In genomic region chr2:118529466-118530181, GRCm38 (mm10) we compare ENCODE assay signal across 8 mouse cellular contexts. TPM values are rescaled to one million over a fixed set of nuclear protein-coding genes. Genes with fewer than 3 reads are reported as not detected.
A peak's percentile ranks its signal among the peaks of the same experiment; 100 is the strongest.
DNase-seq lines count a peak whose midpoint lies in the region; ATAC-seq and TF ChIP-seq lines count a peak whose summit lies in the region.

No protein-coding gene starts in this region.

- no peak overlapping the region for H3K27ac ChIP-seq in hindbrain, postnatal 0 days
- H3K27ac ChIP-seq in liver, embryonic 12.5 days = peak overlapping the region; percentile 71
- 0 out of 2 replicates have a peak overlapping the region, but pooled peaks have one; percentile 23 for H3K27ac ChIP-seq in neural tube, embryonic 15.5 days (replicated peaks)

- intact Hi-C loops in gastrocnemius, postnatal 14 days (cut with DNase I; ENCODE audit: low total_unique reads) = no loop called here

- H3K4me3 ChIP-seq in hindbrain, postnatal 0 days (ENCODE audit: low read length) = no peak overlapping the region
- H3K4me3 ChIP-seq in liver, embryonic 12.5 days = no peak overlapping the region
- no peak overlapping the region for H3K4me3 ChIP-seq in neural tube, embryonic 15.5 days (replicated peaks)

- 22% methylated on average over 7 of the region's 7 CpGs for WGBS in hindbrain, postnatal 0 days
- WGBS in liver, embryonic 12.5 days (ENCODE audit: insufficient replicate concordance) = 55% methylated on average over 7 of the region's 7 CpGs
- 8% methylated on average over 7 of the region's 7 CpGs for WGBS in neural tube, embryonic 15.5 days

- no peak for TF ChIP-seq CTCF in hindbrain, postnatal 0 days (IDR thresholded peaks at IDR 0.05; ENCODE audit: low read depth)

- H3K27me3 ChIP-seq in hindbrain, postnatal 0 days (ENCODE audit: insufficient read depth, low read length) = no peaks in the 10 kb centered on the region
- no peaks in the 10 kb centered on the region for H3K27me3 ChIP-seq in liver, embryonic 12.5 days (replicated peaks)
- H3K27me3 ChIP-seq in neural tube, embryonic 15.5 days (replicated peaks) = no peaks in the 10 kb centered on the region

- H3K36me3 ChIP-seq in hindbrain, postnatal 0 days (ENCODE audit: insufficient read depth, low read length) = no peaks in the 10 kb centered on the region
- H3K36me3 ChIP-seq in liver, embryonic 12.5 days = no peaks in the 10 kb centered on the region
- no peaks in the 10 kb centered on the region for H3K36me3 ChIP-seq in neural tube, embryonic 15.5 days

- peaks cover 32% of the 10 kb centered on the region for H3K4me1 ChIP-seq in hindbrain, postnatal 0 days (ENCODE audit: insufficient read depth, low read length)
- H3K4me1 ChIP-seq in liver, embryonic 12.5 days = peaks cover 39% of the 10 kb centered on the region
- H3K4me1 ChIP-seq in neural tube, embryonic 15.5 days = peaks cover 55% of the 10 kb centered on the region

- DNase-seq in adrenal gland, adult (ENCODE audit: inconsistent age in 2 of 2, low spot score in 1 of 2) = peak; percentile 60 to 90
- no peak for DNase-seq in adrenal gland, adult 18-20 months (ENCODE audit: low spot score in 2 of 2)
- DNase-seq in gastrocnemius, postnatal 14 days = peak; percentile 69
- DNase-seq in hindbrain, postnatal 0 days (ENCODE audit: low spot score) = peak; percentile 29
- DNase-seq in spleen, postnatal 14 days (ENCODE audit: low spot score in 2 of 2) = no peak
- DNase-seq in thymus, postnatal 4 days = no peak

- no peaks in the 10 kb centered on the region for H3K9me3 ChIP-seq in hindbrain, postnatal 0 days (ENCODE audit: low read length)
- no peaks in the 10 kb centered on the region for H3K9me3 ChIP-seq in liver, embryonic 12.5 days (replicated peaks)
- no peaks in the 10 kb centered on the region for H3K9me3 ChIP-seq in neural tube, embryonic 15.5 days (replicated peaks)

- H3K9ac ChIP-seq in hindbrain, postnatal 0 days (replicated peaks; ENCODE audit: low read length) = no peak overlapping the region
- H3K9ac ChIP-seq in liver, embryonic 12.5 days = no peak overlapping the region
- H3K9ac ChIP-seq in neural tube, embryonic 15.5 days (replicated peaks) = no peak overlapping the region

- H3K4me2 ChIP-seq in hindbrain, postnatal 0 days (ENCODE audit: low read depth, low read length) = no peak overlapping the region
- no peak overlapping the region for H3K4me2 ChIP-seq in liver, embryonic 12.5 days
- H3K4me2 ChIP-seq in neural tube, embryonic 15.5 days = no peak overlapping the region

- peak; percentile 42 for ATAC-seq in hindbrain, postnatal 0 days
- peak; percentile 64 for ATAC-seq in liver, embryonic 12.5 days
- ATAC-seq in neural tube, embryonic 15.5 days (ENCODE audit: low FRiP score) = peak; percentile 9; the same call in 1 of the 2 replicates

RNA-seq across cellular contexts. Expression of gene Bmf, which starts 19.9 kb away (rescaled TPM):
- 1 to 10 TPM; 6.6 to 6.8 TPM for total RNA-seq in adrenal gland, adult 18-20 months (2021)
- 10 to 100 TPM; 12.8 to 16.4 TPM for total RNA-seq in gastrocnemius, postnatal 14 days (2021)
- 10.4 and 10.6 TPM in 2 replicates for total RNA-seq in hindbrain, postnatal 0 days (2014; rRNA removed)
- 1.3 and 1.4 TPM in 2 replicates for polyA plus RNA-seq in hindbrain, postnatal 0 days (2015; fragmentation: Nextera tagmentation; extraction: Ambion mirVana)
- polyA plus RNA-seq in liver, embryonic 12.5 days (2016; fragmentation: Nextera tagmentation; extraction: Ambion mirVana) = 0.62 and 0.83 TPM in 2 replicates
- 2.0 and 3.6 TPM in 2 replicates for polyA plus RNA-seq in neural tube, embryonic 15.5 days (2015; fragmentation: Nextera tagmentation; extraction: Ambion mirVana)

RNA-seq across cellular contexts. Expression of gene Srp14, which starts 50.1 kb away (rescaled TPM):
- 100 to 1,000 TPM; 217 to 225 TPM for total RNA-seq in adrenal gland, adult 18-20 months (2021)
- 100 to 1,000 TPM; 130 to 138 TPM for total RNA-seq in gastrocnemius, postnatal 14 days (2021)
- 126 and 151 TPM in 2 replicates for total RNA-seq in hindbrain, postnatal 0 days (2014; rRNA removed)
- polyA plus RNA-seq in hindbrain, postnatal 0 days (2015; fragmentation: Nextera tagmentation; extraction: Ambion mirVana) = 330 and 361 TPM in 2 replicates
- 130 TPM in 2 replicates for polyA plus RNA-seq in liver, embryonic 12.5 days (2016; fragmentation: Nextera tagmentation; extraction: Ambion mirVana)
- polyA plus RNA-seq in neural tube, embryonic 15.5 days (2015; fragmentation: Nextera tagmentation; extraction: Ambion mirVana) = 317 and 351 TPM in 2 replicates

Comparison
In these comparisons a context has a peak if more than half of its experiments do, and no peak if none do; other contexts are left out.
1. DNase-seq: peak in adrenal gland, adult (2 of 2), gastrocnemius, postnatal 14 days (single experiment) and hindbrain, postnatal 0 days (single experiment); none in adrenal gland, adult 18-20 months (0 of 2), spleen, postnatal 14 days (0 of 2) and thymus, postnatal 4 days (single experiment).
2. ATAC-seq: peak in every context shown above with its lines; median percentile 64 in liver, embryonic 12.5 days; 42 in hindbrain, postnatal 0 days; 9 in neural tube, embryonic 15.5 days.